Mouse (Mus musculus) bone marrow, adult 2 months (tissue): ENCODE measurements around the gene Arhgap23.

Source experiments
- CTCF ChIP-seq: fragments of 200-500 bp; IDR thresholded peaks from 2 replicates; pipeline ENCODE4 v1.5.1; 2011; ENCODE audit warnings: low read length, control low read depth; ENCODE audit not compliant: control insufficient read depth, insufficient read depth
- POLR2A ChIP-seq: fragments of 200-500 bp; IDR thresholded peaks from 2 replicates; pipeline ENCODE4 v1.6.1; 2011; ENCODE audit warnings: low read depth, mild to moderate bottlenecking, control low read depth, low read length, borderline replicate concordance; ENCODE audit not compliant: control insufficient read depth

- TF ChIP-seq CTCF: no peak
- no peak for TF ChIP-seq POLR2A
Measured at GRCm38 (mm10) chr11:97404184-97404760, 11.1 kb upstream of the Arhgap23 start.
